Mouse (Mus musculus): ENCODE results near the gene Nrgn. TPM values are rescaled to one million over a fixed set of nuclear protein-coding genes. Genes with fewer than 3 reads are reported as not detected.

Gene Nrgn
- polyA plus RNA-seq, 1 experiment from 2014 or later: 1.9 TPM

DNA sequence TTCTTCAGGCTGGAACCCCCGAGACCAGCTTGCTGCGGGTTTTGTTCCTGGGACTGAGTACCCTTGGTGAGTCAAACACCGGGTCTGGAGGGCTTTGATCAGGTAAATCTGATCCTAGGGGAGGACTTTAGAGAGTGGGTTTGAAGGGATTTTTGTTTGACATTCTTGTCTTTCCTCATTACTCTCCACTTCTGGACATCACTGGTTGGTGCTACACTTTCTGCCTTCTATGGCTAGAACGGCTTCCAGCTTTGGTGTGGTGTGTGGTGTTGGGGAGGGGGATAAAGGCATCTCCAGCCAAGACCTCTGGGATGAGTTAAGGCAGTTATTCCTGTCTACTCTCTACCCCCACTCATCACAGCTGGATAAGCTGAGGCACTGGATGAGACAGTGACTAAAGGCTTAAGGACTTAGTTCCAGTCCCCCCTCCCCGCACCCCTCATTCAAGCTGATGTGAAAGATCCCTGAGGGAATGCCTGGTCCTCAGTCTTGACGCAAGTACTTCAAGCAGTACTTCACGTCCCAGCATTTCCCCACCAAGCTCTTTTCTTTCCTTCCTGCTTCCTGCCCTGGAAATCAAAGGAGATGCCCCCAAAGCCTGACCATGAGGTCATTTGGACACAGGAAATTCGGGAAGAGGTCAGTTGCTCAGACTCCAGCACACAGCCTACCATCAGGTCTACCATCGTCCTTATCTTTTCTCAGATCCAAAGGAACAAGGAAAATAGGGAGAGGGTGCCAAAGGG lies 24.3 kb downstream of the Nrgn start:
- 12% methylated on average over 9 of the region's 9 CpGs for WGBS
- Histone ChIP-seq H3K4me2 (ENCODE audit: low read depth, low read length) (no peak overlapping the region), H3K27me3 (ENCODE audit: control insufficient read depth, insufficient read depth, low read length) (peaks cover 46% of the 10 kb centered on the region), H3K27ac (replicated peaks; ENCODE audit: low read depth, low read length) (no peak overlapping the region), H3K4me1 (ENCODE audit: control insufficient read depth, insufficient read depth, low read length) (no peaks in the 10 kb centered on the region; the same call in 1 of the 2 replicates), H3K9ac (replicated peaks; ENCODE audit: low read length) (no peak overlapping the region), H3K36me3 (replicated peaks; ENCODE audit: control insufficient read depth, insufficient read depth, low read depth, low read length) (no peaks in the 10 kb centered on the region), H3K4me3 (ENCODE audit: low read depth, low read length) (no peak overlapping the region), H3K9me3 (replicated peaks; ENCODE audit: control insufficient read depth, low read length) (no peaks in the 10 kb centered on the region)
- DNase-seq (ENCODE audit: low spot score) (peak; percentile 43), ATAC-seq (replicated peaks; ENCODE audit: insufficient number of reproducible peaks, low FRiP score, low TSS enrichment, low read depth) (no peak)

DNA sequence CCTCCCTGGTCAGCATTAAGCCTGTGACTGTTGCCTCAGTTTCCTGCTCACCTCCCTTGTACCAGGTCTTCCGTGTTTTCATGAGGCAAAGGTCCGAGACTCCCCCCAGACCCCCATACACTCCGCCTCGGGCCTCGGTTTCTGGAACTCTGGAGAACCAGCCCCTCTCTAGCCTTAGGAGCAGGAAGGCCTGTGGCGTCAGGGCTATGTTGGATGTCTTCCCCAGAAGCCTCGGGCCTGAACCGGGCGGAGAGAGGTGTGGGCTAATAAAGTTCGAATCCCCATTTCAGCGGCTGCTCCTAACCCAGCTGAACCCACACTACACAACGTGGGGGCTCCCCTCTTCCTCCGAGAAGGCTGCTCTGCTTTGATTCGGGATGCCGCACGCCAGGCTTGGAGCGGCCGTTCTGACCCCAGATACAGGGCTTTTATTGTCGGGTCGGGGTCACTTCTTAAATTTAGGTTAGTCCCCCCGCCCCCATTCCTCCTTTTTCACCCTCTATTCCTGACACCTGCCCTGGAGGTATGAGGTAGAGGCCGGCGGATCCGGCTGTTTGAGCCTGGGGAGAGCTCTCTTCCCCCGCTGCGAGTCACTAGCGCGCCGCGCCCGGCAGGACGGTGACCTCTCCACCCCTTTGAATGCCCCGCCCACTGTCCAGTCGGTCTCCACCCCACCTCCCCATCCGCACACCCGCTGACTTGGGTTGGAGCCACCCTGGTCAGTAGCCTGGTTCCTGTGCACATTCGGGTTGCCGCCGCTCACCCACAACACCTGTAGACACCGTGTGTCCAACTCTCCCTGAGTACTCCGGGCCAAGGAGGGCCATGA lies 25.1 kb downstream of the Nrgn start, which contains the start of gene Esam:
TSS of gene Esam (plus strand) at position 683 of the 829 bp plus-strand sequence.
- no peak within 1 kb of the TSS for H3K4me2 ChIP-seq (ENCODE audit: low read depth, low read length)
- H3K27me3 ChIP-seq (ENCODE audit: control insufficient read depth, insufficient read depth, low read length): peaks cover 46% of the 10 kb centered on the region
- no peaks in the 10 kb centered on the region; the same call in 1 of the 2 replicates for H3K4me1 ChIP-seq (ENCODE audit: control insufficient read depth, insufficient read depth, low read length)
- no peak within 1 kb of the TSS for H3K4me3 ChIP-seq (ENCODE audit: low read depth, low read length)
- no peaks in the 10 kb centered on the region for H3K36me3 ChIP-seq (replicated peaks; ENCODE audit: control insufficient read depth, insufficient read depth, low read depth, low read length)
- no peaks in the 10 kb centered on the region for H3K9me3 ChIP-seq (replicated peaks; ENCODE audit: control insufficient read depth, low read length)
- WGBS: 3% methylated on average over 41 of the region's 41 CpGs
- H3K27ac ChIP-seq (replicated peaks; ENCODE audit: low read depth, low read length): no peak within 1 kb of the TSS
- H3K9ac ChIP-seq (replicated peaks; ENCODE audit: low read length): no peak within 1 kb of the TSS
- DNase-seq (ENCODE audit: low spot score) (peak; percentile 3), ATAC-seq (replicated peaks; ENCODE audit: insufficient number of reproducible peaks, low FRiP score, low TSS enrichment, low read depth) (no peak)

DNA sequence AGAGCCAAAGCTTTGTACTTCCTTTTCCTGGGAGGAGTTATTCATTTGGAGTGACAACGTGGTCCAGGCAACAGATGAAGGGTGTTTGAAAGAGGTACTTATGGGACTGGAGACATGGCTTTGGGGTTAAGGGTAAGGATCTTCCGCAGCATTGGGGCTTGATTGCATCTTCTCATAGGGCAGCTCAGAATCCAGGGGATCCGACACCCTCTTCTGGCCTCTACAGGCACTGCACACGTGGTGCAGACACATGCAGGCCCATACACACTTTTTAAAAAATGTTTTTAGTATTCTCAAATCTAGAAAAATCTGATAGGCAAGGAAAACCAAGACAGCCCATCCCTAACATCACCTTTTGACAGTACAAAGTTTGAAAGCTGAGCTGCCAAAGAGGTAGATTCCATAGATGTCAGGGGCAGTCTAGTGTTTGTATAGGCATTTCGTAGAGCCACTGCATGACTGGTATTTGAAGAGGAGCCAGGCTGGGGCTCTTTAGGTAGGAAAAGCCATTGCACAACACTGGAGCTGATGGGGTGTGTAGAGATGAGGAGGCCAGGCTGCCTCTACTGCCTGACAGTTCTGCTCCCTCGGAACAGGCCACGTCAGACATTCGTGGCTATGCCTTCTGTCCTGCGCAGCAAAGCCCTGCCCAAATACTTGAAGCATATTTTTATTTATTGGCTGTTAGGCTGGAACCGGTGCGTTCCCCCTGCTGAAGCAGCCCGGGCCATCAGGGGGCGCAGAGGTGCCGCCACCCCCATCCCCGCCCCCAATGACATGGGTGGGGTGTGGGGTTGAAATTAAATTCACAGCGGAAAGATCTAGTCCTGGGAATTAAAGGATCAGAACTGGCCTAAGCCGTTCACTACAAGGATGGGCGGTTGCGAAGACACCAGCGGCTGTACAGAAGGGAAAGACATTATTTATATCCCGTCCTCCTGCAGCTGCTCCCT lies 26.0 kb downstream of the Nrgn start:
- H3K4me2 ChIP-seq (ENCODE audit: low read depth, low read length): no peak overlapping the region

DNA sequence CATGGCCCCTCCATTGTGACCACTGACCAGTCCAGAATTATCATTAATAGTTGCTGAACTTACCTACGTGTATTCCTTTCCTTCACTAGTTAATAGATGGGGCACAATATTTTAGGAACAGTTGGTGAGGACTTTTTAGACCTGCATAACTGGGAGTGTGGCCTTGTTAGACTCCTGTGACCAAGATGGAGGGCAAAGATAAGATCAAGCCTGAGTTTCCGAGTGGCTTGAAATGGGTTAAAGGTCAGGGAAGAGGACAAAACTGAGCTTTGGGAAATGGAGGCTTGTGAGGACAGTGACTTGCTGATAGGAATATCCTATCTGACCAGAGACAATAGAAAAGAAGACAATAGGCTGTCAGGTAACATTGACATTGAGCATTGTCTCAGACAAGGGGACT lies 27.2 kb downstream of the Nrgn start:
- Histone ChIP-seq H3K36me3 (replicated peaks; ENCODE audit: control insufficient read depth, insufficient read depth, low read depth, low read length) (no peaks in the 10 kb centered on the region; the same call in 1 of the 2 replicates), H3K27me3 (ENCODE audit: control insufficient read depth, insufficient read depth, low read length) (peaks cover 39% of the 10 kb centered on the region), H3K9me3 (replicated peaks; ENCODE audit: control insufficient read depth, low read length) (no peaks in the 10 kb centered on the region), H3K4me3 (ENCODE audit: low read depth, low read length) (no peak overlapping the region), H3K4me1 (ENCODE audit: control insufficient read depth, insufficient read depth, low read length) (no peaks in the 10 kb centered on the region), H3K9ac (replicated peaks; ENCODE audit: low read length) (no peak overlapping the region), H3K4me2 (ENCODE audit: low read depth, low read length) (no peak overlapping the region), H3K27ac (replicated peaks; ENCODE audit: low read depth, low read length) (no peak overlapping the region)
- ATAC-seq (replicated peaks; ENCODE audit: insufficient number of reproducible peaks, low FRiP score, low TSS enrichment, low read depth): no peak
- 77% methylated on average over 2 of the region's 2 CpGs for WGBS
- no peak for DNase-seq (ENCODE audit: low spot score)

More for the DNA sequence above, 26.0 kb downstream of the Nrgn start:
- no peaks in the 10 kb centered on the region; the same call in 1 of the 2 replicates for H3K4me1 ChIP-seq (ENCODE audit: control insufficient read depth, insufficient read depth, low read length)
- DNase-seq (ENCODE audit: low spot score) (peak; percentile 7), ATAC-seq (replicated peaks; ENCODE audit: insufficient number of reproducible peaks, low FRiP score, low TSS enrichment, low read depth) (no peak)
- H3K4me3 ChIP-seq (ENCODE audit: low read depth, low read length): no peak overlapping the region
- no peak overlapping the region for H3K9ac ChIP-seq (replicated peaks; ENCODE audit: low read length)
- H3K9me3 ChIP-seq (replicated peaks; ENCODE audit: control insufficient read depth, low read length): no peaks in the 10 kb centered on the region
- H3K27me3 ChIP-seq (ENCODE audit: control insufficient read depth, insufficient read depth, low read length): peaks cover 46% of the 10 kb centered on the region
- 20% methylated on average over 21 of the region's 21 CpGs for WGBS
- H3K27ac ChIP-seq (replicated peaks; ENCODE audit: low read depth, low read length): no peak overlapping the region
- H3K36me3 ChIP-seq (replicated peaks; ENCODE audit: control insufficient read depth, insufficient read depth, low read depth, low read length): no peaks in the 10 kb centered on the region

DNA sequence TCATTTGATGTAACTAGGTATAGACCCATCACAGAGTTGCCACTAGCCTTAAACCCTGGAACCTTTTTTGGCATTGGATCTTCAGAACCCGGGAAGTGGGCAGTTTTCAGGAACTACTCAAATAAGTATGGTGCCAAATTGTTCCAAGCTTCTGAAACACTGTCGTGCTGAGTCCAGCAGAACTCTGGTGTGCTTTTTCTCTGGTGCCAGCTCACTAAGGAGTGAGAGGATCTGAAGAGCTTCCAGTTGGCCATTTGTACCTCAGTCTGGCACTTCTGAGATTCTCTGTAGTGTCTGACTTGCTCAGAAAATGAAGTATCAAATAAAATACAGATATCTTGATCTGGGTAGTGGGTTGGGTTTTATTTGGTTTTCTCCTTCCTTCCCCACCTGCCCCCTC lies 32.7 kb downstream of the Nrgn start:
- Histone ChIP-seq H3K9me3 (replicated peaks; ENCODE audit: control insufficient read depth, low read length) (no peaks in the 10 kb centered on the region), H3K4me2 (ENCODE audit: low read depth, low read length) (no peak overlapping the region), H3K27me3 (ENCODE audit: control insufficient read depth, insufficient read depth, low read length) (no peaks in the 10 kb centered on the region), H3K9ac (replicated peaks; ENCODE audit: low read length) (no peak overlapping the region), H3K36me3 (replicated peaks; ENCODE audit: control insufficient read depth, insufficient read depth, low read depth, low read length) (no peaks in the 10 kb centered on the region; the same call in 1 of the 2 replicates), H3K4me1 (ENCODE audit: control insufficient read depth, insufficient read depth, low read length) (no peaks in the 10 kb centered on the region), H3K27ac (replicated peaks; ENCODE audit: low read depth, low read length) (no peak overlapping the region), H3K4me3 (ENCODE audit: low read depth, low read length) (no peak overlapping the region)
- DNase-seq (ENCODE audit: low spot score): no peak
- ATAC-seq (replicated peaks; ENCODE audit: insufficient number of reproducible peaks, low FRiP score, low TSS enrichment, low read depth): no peak
- 87% methylated on average over 2 of the region's 2 CpGs for WGBS

DNA sequence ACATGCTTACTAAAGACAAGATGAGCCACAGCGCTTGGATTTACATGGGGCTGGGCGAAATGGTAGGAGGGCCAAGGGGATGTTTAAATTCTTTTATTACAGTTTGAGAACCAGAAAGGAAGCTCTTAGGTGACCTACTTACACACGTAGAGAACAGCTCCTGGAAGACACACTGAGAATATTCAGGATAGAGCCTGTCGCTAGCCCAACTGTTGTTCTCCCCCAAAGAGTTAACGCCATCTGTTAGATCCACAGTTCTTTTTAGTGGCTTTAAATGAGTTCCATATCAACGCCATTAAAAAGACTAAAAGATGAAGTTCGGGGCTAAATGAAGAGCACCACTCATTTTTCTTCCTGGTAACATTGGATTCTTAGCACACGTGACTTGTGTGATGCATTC lies 33.7 kb downstream of the Nrgn start:
- no peak overlapping the region for H3K4me2 ChIP-seq (ENCODE audit: low read depth, low read length)
- H3K9ac ChIP-seq (replicated peaks; ENCODE audit: low read length): no peak overlapping the region
- H3K36me3 ChIP-seq (replicated peaks; ENCODE audit: control insufficient read depth, insufficient read depth, low read depth, low read length): no peaks in the 10 kb centered on the region; the same call in 1 of the 2 replicates
- no peaks in the 10 kb centered on the region for H3K4me1 ChIP-seq (ENCODE audit: control insufficient read depth, insufficient read depth, low read length)
- H3K27ac ChIP-seq (replicated peaks; ENCODE audit: low read depth, low read length): no peak overlapping the region
- no peaks in the 10 kb centered on the region for H3K9me3 ChIP-seq (replicated peaks; ENCODE audit: control insufficient read depth, low read length)
- H3K27me3 ChIP-seq (ENCODE audit: control insufficient read depth, insufficient read depth, low read length): no peaks in the 10 kb centered on the region
- ATAC-seq (replicated peaks; ENCODE audit: insufficient number of reproducible peaks, low FRiP score, low TSS enrichment, low read depth) (no peak), DNase-seq (ENCODE audit: low spot score) (no peak)
- WGBS: 92% methylated on average over 8 of the region's 8 CpGs
- no peak overlapping the region for H3K4me3 ChIP-seq (ENCODE audit: low read depth, low read length)

DNA sequence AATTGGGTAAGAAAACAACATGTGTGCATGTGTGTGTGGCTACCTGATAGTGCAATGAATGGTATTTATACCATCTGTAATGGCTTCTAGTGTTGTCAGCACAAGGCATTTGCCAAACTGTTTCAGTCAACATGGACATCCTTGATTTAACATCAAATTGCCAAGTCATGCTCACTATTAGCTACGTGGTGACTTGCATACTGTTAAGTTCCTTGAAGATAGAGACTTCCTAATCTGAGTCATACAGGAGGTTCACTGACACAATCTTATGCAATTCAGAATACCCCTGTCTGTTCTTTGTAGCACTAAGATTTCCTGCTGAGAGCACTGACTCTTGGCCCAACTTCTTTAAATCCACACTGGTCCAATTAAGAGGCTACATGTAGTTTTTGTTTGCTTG lies 35.2 kb downstream of the Nrgn start:
- Histone ChIP-seq H3K27ac (replicated peaks; ENCODE audit: low read depth, low read length) (no peak overlapping the region), H3K9me3 (replicated peaks; ENCODE audit: control insufficient read depth, low read length) (no peaks in the 10 kb centered on the region), H3K4me2 (ENCODE audit: low read depth, low read length) (no peak overlapping the region), H3K9ac (replicated peaks; ENCODE audit: low read length) (no peak overlapping the region), H3K4me1 (ENCODE audit: control insufficient read depth, insufficient read depth, low read length) (no peaks in the 10 kb centered on the region), H3K36me3 (replicated peaks; ENCODE audit: control insufficient read depth, insufficient read depth, low read depth, low read length) (no peaks in the 10 kb centered on the region; the same call in 1 of the 2 replicates), H3K4me3 (ENCODE audit: low read depth, low read length) (no peak overlapping the region), H3K27me3 (ENCODE audit: control insufficient read depth, insufficient read depth, low read length) (no peaks in the 10 kb centered on the region)
- DNase-seq (ENCODE audit: low spot score): no peak
- no peak for ATAC-seq (replicated peaks; ENCODE audit: insufficient number of reproducible peaks, low FRiP score, low TSS enrichment, low read depth)
- 79% methylated on average over 1 of the region's 1 CpGs for WGBS
